Mouse (Mus musculus) left cerebral cortex, postnatal 25 days (tissue): ENCODE measurements around the gene Dgki. TPM values are rescaled to one million over a fixed set of nuclear protein-coding genes. Genes with fewer than 3 reads are reported as not detected.
A peak's percentile ranks its signal among the peaks of the same experiment; 100 is the strongest.
"Not testable (repeated sequence)": the region's sequence is repeated elsewhere in the genome, so short reads cannot be mapped to it uniquely, and the experiment has no call there.

Experiments
- DNase-seq, 2 experiments: peaks; one replicate each; pipeline ENCODE4 v3.0.0; 2022; ENCODE audit warnings: low spot score in 2 of 2, mixed read lengths in 1 of 2
- intact Hi-C: fragments of 180-260 bp; cut with DNase I; formaldehyde crosslinking; loops from one replicate; pipeline ENCODE4 v1.15.1; 2025
- total RNA-seq, 2 experiments: library from RNA; stranded (reverse); gene quantifications; 2 replicates each; pipeline ENCODE4 v1.2.3; 2021

Gene Dgki
- total RNA-seq, 2 experiments from 2014 or later = 68.5 to 82.6 TPM

- intact Hi-C loops = no loop called here
- DNase-seq = no peak
These were observed 104.2 kb downstream of the Dgki start for GRCm38 (mm10) chr6:37195766-37196165.

- DNase-seq = no peak
- intact Hi-C loops = no loop called here
These were observed 118.0 kb downstream of the Dgki start for GRCm38 (mm10) chr6:37181961-37182360.

GRCm38 (mm10) chr6:37171149-37171832 lies 128.7 kb downstream of the Dgki start:
- DNase-seq = no peak
- intact Hi-C loops = no loop called here

GRCm38 (mm10) chr6:37158880-37159279 lies 141.1 kb downstream of the Dgki start:
- intact Hi-C loops = no loop called here
- DNase-seq = no peak

GRCm38 (mm10) chr6:37154051-37154450 lies 145.9 kb downstream of the Dgki start:
- no peak for DNase-seq
- intact Hi-C loops = no loop called here

GRCm38 (mm10) chr6:37150483-37150882 lies 149.5 kb downstream of the Dgki start:
- peak in 1 of 2 experiments; percentile 71 for DNase-seq
- intact Hi-C loops = no loop called here

GRCm38 (mm10) chr6:37150038-37150437 lies 149.9 kb downstream of the Dgki start:
- peak in 1 of 2 experiments; percentile 73 for DNase-seq
- intact Hi-C loops = no loop called here

- intact Hi-C loops = loop anchor here (5.0 kb wide), 1 partner anchor 1917 kb away; no protein-coding TSS in a partner anchor
- no peak for DNase-seq
These were observed 150.8 kb downstream of the Dgki start for GRCm38 (mm10) chr6:37149196-37149595.

- intact Hi-C loops = loop anchor here (5.0 kb wide), 1 partner anchor 1915 kb away; no protein-coding TSS in a partner anchor
- no peak for DNase-seq
These were observed 152.5 kb downstream of the Dgki start for GRCm38 (mm10) chr6:37147431-37148022.

GRCm38 (mm10) chr6:37143867-37144163 lies 156.2 kb downstream of the Dgki start:
- DNase-seq = no peak
- intact Hi-C loops = no loop called here

GRCm38 (mm10) chr6:37142991-37143866 lies 156.8 kb downstream of the Dgki start:
- peak; percentile 27 to 87 for DNase-seq
- intact Hi-C loops = no loop called here

GRCm38 (mm10) chr6:37138816-37139215 lies 161.2 kb downstream of the Dgki start:
- no peak for DNase-seq
- intact Hi-C loops = no loop called here

GRCm38 (mm10) chr6:37131257-37131656 lies 168.7 kb downstream of the Dgki start:
- intact Hi-C loops = no loop called here
- no peak for DNase-seq

GRCm38 (mm10) chr6:37120417-37121154 lies 179.4 kb downstream of the Dgki start:
- DNase-seq = peak; percentile 34 to 73
- intact Hi-C loops = no loop called here

- intact Hi-C loops = no loop called here
- DNase-seq = no peak
These were observed 180.8 kb downstream of the Dgki start for GRCm38 (mm10) chr6:37119205-37119604.

GRCm38 (mm10) chr6:37113048-37113447 lies 186.9 kb downstream of the Dgki start:
- intact Hi-C loops = no loop called here
- no peak for DNase-seq

GRCm38 (mm10) chr6:37106236-37106635 lies 193.7 kb downstream of the Dgki start:
- intact Hi-C loops, DNase-seq: not testable (repeated sequence)

- intact Hi-C loops = no loop called here
- no peak for DNase-seq
These were observed 199.6 kb downstream of the Dgki start for GRCm38 (mm10) chr6:37100413-37100812.

GRCm38 (mm10) chr6:37097356-37098155 lies 202.4 kb downstream of the Dgki start:
- intact Hi-C loops = loop anchor here (1.0 to 5.0 kb wide), 4 partner anchors 120 to 357 kb away; no protein-coding TSS in a partner anchor
- DNase-seq = peak; percentile 89 to 92
